Mouse (Mus musculus) liver, embryonic 11.5 days (tissue): Measurements from ENCODE around the gene Otud7a. TPM values are rescaled to one million over a fixed set of nuclear protein-coding genes. Genes with fewer than 3 reads are reported as not detected.

Source experiments
- ATAC-seq: fragments of 200-750 bp; cut with Nextera tagmentation; replicated peaks from 2 replicates; pipeline ENCODE4 v1.8.0; 2017; ENCODE audit warnings: moderate number of reproducible peaks, mild to moderate bottlenecking, moderate TSS enrichment, moderate library complexity; ENCODE audit not compliant: low FRiP score
- DNase-seq: peaks from one replicate; pipeline ENCODE4 v3.0.0-alpha.2; 2017; ENCODE audit warnings: low spot score
- H3K27ac ChIP-seq: fragments of 300-500 bp; sonication (generic); 2 replicates; pipeline ENCODE4 v1.5.1; 2014; ENCODE audit warnings: mild to moderate bottlenecking, low read depth, low read length, control low read depth
- H3K27me3 ChIP-seq: fragments of 300-500 bp; sonication (generic); replicated peaks from 2 replicates; pipeline ENCODE4 v1.6.1; 2014; ENCODE audit warnings: low read length, mixed read lengths; ENCODE audit not compliant: control insufficient read depth, insufficient read depth
- H3K36me3 ChIP-seq: fragments of 300-500 bp; sonication (generic); 2 replicates; pipeline ENCODE4 v1.6.1; 2014; ENCODE audit warnings: mild to moderate bottlenecking, low read length, moderate library complexity, mixed read lengths; ENCODE audit not compliant: control insufficient read depth, insufficient read depth
- H3K4me1 ChIP-seq: fragments of 300-500 bp; sonication (generic); replicated peaks from 2 replicates; pipeline ENCODE4 v1.6.1; 2014; ENCODE audit warnings: low read length, mixed read lengths; ENCODE audit not compliant: control insufficient read depth, insufficient read depth
- H3K4me2 ChIP-seq: fragments of 300-500 bp; sonication (generic); 2 replicates; pipeline ENCODE4 v1.6.1; 2014; ENCODE audit warnings: mild to moderate bottlenecking, control low read depth, moderate library complexity
- H3K4me3 ChIP-seq: fragments of 300-500 bp; sonication (generic); 2 replicates; pipeline ENCODE4 v1.5.1; 2014; ENCODE audit warnings: low read depth, low read length, control low read depth
- H3K9ac ChIP-seq: fragments of 300-500 bp; sonication (generic); 2 replicates; pipeline ENCODE4 v1.6.1; 2014; ENCODE audit warnings: low read depth, low read length, control low read depth
- H3K9me3 ChIP-seq: fragments of 300-500 bp; sonication (generic); 2 replicates; pipeline ENCODE4 v1.6.1; 2016; ENCODE audit warnings: low read length, inconsistent platforms, mixed read lengths; ENCODE audit not compliant: control insufficient read depth
- WGBS: fragments of 180-500 bp; shearing (Covaris S2); extraction: QIAGEN DNeasy Blood & Tissue Kit; methylation state at CpG from one replicate; pipeline ENCODE4 v1.1.7; 2014; 5-methylcytosine and 5-hydroxymethylcytosine counted together
- polyA plus RNA-seq: library from polyadenylated mRNA; unstranded; fragments of >200 nt; fragmentation: Nextera tagmentation; extraction: Ambion mirVana; gene quantifications from 2 replicates; pipeline ENCODE4 v1.2.1, GENCODE M21; 2014

Gene Otud7a
- polyA plus RNA-seq, 1 experiment from 2014 or later: 0.07 TPM

DNA sequence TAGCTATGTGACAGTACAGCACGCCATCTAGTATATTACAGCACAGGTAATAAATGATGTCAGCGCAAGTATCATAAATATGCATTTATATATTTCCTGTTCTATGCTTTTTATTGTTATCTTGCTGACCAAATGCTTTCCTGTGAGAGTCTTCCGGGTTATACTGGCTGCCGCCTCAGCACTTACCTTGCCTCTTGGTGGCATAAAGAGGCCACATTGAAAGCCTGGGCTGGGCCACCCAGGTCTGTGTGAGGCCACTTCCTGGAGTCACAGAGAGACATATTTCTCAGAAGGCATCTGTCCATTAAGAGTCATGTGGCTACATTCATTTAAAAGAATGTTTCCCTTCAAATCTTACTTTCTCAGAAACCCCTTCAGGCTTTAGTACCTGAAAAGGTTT is 242.5 kb downstream of the Otud7a start:
- 82% methylated on average over 4 of the region's 4 CpGs for WGBS
- H3K27ac ChIP-seq: no peak overlapping the region
- no peaks in the 10 kb centered on the region for H3K27me3 ChIP-seq
- peak; percentile 5 for DNase-seq
- no peaks in the 10 kb centered on the region for H3K36me3 ChIP-seq
- no peak overlapping the region for H3K9ac ChIP-seq
- no peak overlapping the region for H3K4me2 ChIP-seq
- ATAC-seq: no peak
- no peak overlapping the region for H3K4me3 ChIP-seq
- no peaks in the 10 kb centered on the region for H3K9me3 ChIP-seq
- H3K4me1 ChIP-seq: no peaks in the 10 kb centered on the region

DNA sequence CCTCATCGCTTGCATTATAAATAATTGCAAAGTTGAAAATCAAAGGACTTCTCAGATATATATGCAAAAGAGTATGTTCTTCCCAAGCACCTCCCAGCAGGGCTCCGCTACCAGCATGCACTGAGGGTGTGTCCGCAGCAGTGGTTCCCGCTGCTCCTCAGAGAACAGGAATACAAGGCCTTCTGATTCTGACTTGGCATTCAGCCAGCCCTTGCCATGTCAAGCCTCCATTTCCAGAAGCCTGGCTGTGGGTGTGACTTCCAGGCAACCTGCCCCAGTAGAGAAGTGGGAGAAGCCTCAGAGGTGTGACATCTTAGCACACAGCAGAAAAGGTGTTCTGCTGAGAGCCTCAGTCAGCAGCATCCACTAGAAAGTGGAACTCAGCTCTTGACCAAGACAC is 253.4 kb downstream of the Otud7a start:
- no peak overlapping the region for H3K27ac ChIP-seq
- no peak for DNase-seq
- WGBS: 83% methylated on average over 4 of the region's 4 CpGs

DNA sequence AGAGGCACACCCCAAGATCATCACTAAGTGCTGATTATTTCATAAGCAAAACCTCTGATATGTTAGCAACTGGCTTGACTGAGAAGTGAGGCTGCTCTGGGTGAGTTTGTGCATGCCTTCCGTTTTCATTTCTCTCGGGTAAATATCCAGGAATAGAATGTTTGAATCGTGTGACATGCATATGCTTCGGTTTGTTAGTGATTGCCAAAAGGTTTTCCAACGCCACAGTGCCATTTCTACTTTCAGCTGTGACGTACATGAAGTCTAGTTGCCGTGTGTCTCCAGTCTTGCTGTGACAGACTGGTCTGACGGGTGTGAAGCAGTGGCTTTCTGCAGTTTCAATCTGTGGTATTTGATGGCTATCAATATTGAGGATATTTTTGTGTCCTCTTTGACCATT is 273.4 kb downstream of the Otud7a start:
- ATAC-seq: no peak
- no peak for DNase-seq
- Histone ChIP-seq H3K4me3 (no peak overlapping the region), H3K27me3 (no peaks in the 10 kb centered on the region), H3K36me3 (no peaks in the 10 kb centered on the region), H3K27ac (no peak overlapping the region), H3K9ac (no peak overlapping the region), H3K4me2 (no peak overlapping the region), H3K4me1 (no peaks in the 10 kb centered on the region), H3K9me3 (no peaks in the 10 kb centered on the region)
- WGBS: 77% methylated on average over 8 of the region's 8 CpGs

More for the DNA sequence above, 253.4 kb downstream of the Otud7a start:
- Histone ChIP-seq H3K4me1 (no peaks in the 10 kb centered on the region), H3K27me3 (no peaks in the 10 kb centered on the region), H3K36me3 (no peaks in the 10 kb centered on the region), H3K9ac (no peak overlapping the region), H3K9me3 (no peaks in the 10 kb centered on the region), H3K4me2 (no peak overlapping the region), H3K4me3 (no peak overlapping the region)
- ATAC-seq: no peak

DNA sequence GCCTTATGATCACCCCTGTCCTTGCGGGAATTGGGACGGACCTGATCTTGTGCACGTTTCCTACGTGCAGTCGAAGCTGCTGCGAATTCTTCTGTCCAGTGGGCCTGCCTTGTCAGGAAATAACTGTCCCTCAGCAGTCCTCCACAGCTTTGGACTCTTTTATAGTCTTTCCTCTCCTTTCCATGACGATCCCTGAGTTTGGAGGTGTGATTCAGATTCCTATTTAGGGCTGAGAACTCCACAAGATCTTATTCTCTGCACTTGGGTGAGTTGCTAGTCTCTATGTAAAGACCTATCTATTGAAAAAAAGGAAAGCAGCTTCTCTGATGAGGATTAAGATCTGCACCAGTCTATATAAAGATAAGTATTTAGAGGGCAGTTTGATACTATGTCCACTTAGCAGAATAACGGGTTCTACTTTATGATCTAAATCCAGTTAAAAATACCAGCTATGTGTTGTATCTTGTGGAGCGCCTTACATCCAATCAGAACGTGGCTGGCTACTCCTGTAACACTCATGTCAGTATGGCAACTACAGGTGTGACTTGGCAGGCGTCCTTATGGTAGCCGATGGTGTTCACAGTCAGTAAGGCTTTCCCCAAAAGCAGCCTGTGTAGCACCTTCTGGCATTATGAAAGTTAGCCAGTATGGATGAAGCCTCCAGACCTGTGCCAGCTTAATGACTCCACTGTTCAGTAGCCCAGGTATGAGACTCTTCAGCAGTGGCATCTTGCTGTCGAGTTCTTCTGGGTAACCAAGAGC is 274.8 kb downstream of the Otud7a start:
- Histone ChIP-seq H3K9ac (no peak overlapping the region), H3K4me3 (no peak overlapping the region), H3K36me3 (no peaks in the 10 kb centered on the region), H3K4me2 (no peak overlapping the region), H3K4me1 (no peaks in the 10 kb centered on the region), H3K27ac (no peak overlapping the region), H3K9me3 (no peaks in the 10 kb centered on the region), H3K27me3 (no peaks in the 10 kb centered on the region)
- WGBS: 80% methylated on average over 13 of the region's 13 CpGs
- ATAC-seq: no peak
- DNase-seq: no peak

DNA sequence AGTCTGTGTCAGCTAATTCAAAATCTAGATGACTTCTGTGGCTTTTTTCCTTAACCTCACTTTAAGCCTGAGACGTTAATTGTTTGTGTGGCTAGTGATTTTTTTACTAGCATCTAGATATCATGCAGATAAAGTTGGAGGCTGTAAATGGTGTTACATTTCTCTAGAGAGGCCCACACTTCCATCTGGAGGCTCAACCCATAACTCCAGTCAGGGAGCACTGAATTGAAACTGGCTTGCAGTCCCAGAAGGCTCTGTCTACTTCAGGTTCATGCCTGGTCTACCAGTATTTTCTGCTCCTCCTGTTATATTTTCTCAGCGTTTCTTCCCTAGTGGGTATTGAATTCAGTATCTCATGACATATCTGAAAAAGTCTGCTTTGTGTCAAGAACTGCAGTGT is 276.1 kb downstream of the Otud7a start:
- H3K9ac ChIP-seq: no peak overlapping the region
- H3K9me3 ChIP-seq: no peaks in the 10 kb centered on the region
- H3K27ac ChIP-seq: no peak overlapping the region
- H3K27me3 ChIP-seq: no peaks in the 10 kb centered on the region
- WGBS: 38% methylated on average over 2 of the region's 2 CpGs
- no peaks in the 10 kb centered on the region for H3K36me3 ChIP-seq
- DNase-seq (no peak), ATAC-seq (no peak)
- H3K4me1 ChIP-seq: no peaks in the 10 kb centered on the region
- H3K4me2 ChIP-seq: no peak overlapping the region
- no peak overlapping the region for H3K4me3 ChIP-seq

DNA sequence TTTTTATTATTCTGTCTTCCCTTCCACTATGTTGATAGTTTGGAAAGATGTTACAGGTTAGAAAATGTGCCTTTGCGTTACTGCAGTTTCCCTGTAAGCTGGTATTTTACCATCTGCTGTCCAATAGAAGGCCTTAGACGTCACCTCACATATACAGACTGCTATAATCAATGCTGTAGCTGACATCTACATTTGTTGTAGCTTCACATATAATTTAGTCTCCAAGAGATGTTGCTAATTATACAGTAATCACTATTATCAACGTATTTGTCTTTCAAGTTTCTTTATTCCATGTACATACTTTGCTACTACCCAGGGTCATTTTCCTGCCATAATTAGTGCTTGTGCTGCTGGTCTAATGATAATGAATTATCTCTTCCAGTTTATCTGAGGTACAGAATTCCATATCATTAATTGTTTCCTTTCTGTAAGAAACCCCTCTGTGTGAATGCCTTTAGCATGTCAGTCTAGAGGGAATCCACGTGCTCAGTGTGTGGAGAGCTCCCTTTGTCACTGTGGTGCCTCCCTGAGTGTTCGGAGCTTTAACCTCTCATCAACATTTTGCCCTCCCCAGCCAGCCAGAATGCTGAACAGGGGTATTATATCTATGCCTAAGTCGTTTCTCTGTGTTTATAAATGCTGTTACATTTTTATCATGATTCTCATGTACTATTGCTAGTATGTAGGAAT is 280.6 kb downstream of the Otud7a start:
- WGBS: 58% methylated on average over 6 of the region's 6 CpGs
- H3K27ac ChIP-seq: no peak overlapping the region
- no peak for DNase-seq
- no peaks in the 10 kb centered on the region for H3K4me1 ChIP-seq
- H3K4me2 ChIP-seq: no peak overlapping the region
- no peak overlapping the region for H3K4me3 ChIP-seq
- no peaks in the 10 kb centered on the region for H3K27me3 ChIP-seq
- ATAC-seq: no peak
- no peaks in the 10 kb centered on the region for H3K9me3 ChIP-seq
- H3K9ac ChIP-seq: no peak overlapping the region
- H3K36me3 ChIP-seq: no peaks in the 10 kb centered on the region

DNA sequence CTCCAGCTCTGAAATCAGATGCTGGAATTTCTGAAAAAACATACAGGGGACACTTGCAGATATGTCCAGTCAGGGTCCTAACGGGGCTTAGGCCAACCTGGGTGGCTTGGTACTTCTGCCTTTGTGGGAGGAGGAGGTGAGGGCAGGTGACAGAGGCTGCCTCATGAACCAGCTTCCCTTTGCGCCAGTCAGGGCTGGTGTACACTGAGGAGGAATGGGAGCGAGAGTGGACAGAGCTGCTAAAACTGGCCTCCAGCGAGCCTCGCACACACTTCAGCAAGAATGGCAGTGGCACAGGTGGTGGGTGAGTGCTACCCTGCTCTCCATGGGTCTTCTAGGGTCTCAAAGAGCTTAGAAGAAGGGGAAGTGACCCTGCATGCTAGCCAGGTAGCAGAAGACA is 285.1 kb downstream of the Otud7a start:
- no peak overlapping the region for H3K27ac ChIP-seq
- no peaks in the 10 kb centered on the region for H3K36me3 ChIP-seq
- H3K27me3 ChIP-seq: no peaks in the 10 kb centered on the region
- no peaks in the 10 kb centered on the region for H3K9me3 ChIP-seq
- H3K4me1 ChIP-seq: no peaks in the 10 kb centered on the region
- DNase-seq: no peak
- WGBS: 89% methylated on average over 5 of the region's 5 CpGs
- no peak overlapping the region for H3K4me2 ChIP-seq
- H3K4me3 ChIP-seq: no peak overlapping the region
- H3K9ac ChIP-seq: no peak overlapping the region
- ATAC-seq: no peak

DNA sequence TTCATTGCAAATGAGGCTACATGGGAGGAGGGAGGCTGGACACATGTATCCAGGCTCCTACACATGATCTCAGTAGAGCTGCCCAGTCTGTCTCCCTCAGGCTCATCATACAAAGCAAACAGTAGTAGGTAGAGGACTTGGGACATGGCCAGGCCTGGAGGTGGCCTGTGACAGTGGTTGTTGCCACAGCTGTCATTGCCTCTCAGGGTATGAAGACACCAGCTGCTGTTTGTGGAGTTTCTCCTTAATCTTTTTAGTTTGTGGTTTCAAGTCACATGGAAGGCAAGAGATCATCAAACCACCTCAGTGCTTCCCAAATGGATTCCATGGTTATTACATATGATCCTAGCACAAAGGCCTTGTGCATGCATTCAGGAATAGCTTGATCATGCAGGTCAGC is 285.5 kb downstream of the Otud7a start:
- H3K36me3 ChIP-seq: no peaks in the 10 kb centered on the region
- DNase-seq: no peak
- H3K4me2 ChIP-seq: no peak overlapping the region
- no peak for ATAC-seq
- H3K27me3 ChIP-seq: no peaks in the 10 kb centered on the region
- H3K27ac ChIP-seq: no peak overlapping the region
- H3K4me1 ChIP-seq: no peaks in the 10 kb centered on the region
- H3K4me3 ChIP-seq: no peak overlapping the region
- H3K9me3 ChIP-seq: no peaks in the 10 kb centered on the region
- H3K9ac ChIP-seq: no peak overlapping the region

DNA sequence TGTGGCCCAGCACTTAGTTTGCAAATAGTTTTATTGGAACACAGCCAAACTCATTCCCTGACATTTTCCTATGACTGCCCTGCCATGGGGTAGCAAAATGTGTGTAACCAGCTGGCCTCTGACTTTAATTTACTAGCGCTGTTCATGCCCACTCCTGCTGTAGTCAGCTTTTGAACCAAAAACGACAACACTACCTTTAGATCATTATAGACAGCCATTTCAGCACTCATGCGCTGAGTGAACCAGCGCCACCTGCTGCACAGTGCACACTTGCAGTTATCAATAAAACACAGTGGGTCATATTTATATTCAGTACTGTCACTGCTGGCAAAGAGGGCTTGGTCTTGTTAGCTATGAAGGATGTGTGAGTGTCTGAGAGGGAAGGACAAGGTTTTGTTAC is 293.2 kb downstream of the Otud7a start:
- H3K4me1 ChIP-seq: no peaks in the 10 kb centered on the region
- DNase-seq (no peak), ATAC-seq (no peak)
- H3K9me3 ChIP-seq: no peaks in the 10 kb centered on the region
- H3K36me3 ChIP-seq: no peaks in the 10 kb centered on the region
- 60% methylated on average over 4 of the region's 4 CpGs for WGBS
- H3K27ac ChIP-seq: no peak overlapping the region
- H3K4me3 ChIP-seq: no peak overlapping the region
- H3K27me3 ChIP-seq: no peaks in the 10 kb centered on the region
- no peak overlapping the region for H3K9ac ChIP-seq
- H3K4me2 ChIP-seq: no peak overlapping the region
